Mouse (Mus musculus) neural tube, embryonic 15.5 days (tissue): ENCODE measurements at regions not wholly inside any gene's neighbourhood (a gene's known extent, or its start where the extent isn't known, plus 50 kb on each side); places are given as distances from the start of the nearest gene placed in this dataset.
"Not testable (repeated sequence)": the region's sequence is repeated elsewhere in the genome, so short reads cannot be mapped to it uniquely, and the experiment has no call there.

Experiments
- ATAC-seq: fragments of 200-750 bp; cut with Nextera tagmentation; 2 replicates; pipeline ENCODE4 v1.8.0; 2017; ENCODE audit warnings: mild to moderate bottlenecking, moderate TSS enrichment, moderate library complexity; ENCODE audit not compliant: low FRiP score
- H3K27ac ChIP-seq: fragments of 300-500 bp; sonication (generic); replicated peaks from 2 replicates; pipeline ENCODE4 v1.5.1; 2015; ENCODE audit warnings: mild to moderate bottlenecking, inconsistent platforms
- H3K27me3 ChIP-seq: fragments of 300-500 bp; sonication (generic); replicated peaks from 2 replicates; pipeline ENCODE4 v1.6.1; 2015; ENCODE audit warnings: inconsistent platforms
- H3K36me3 ChIP-seq: fragments of 300-500 bp; sonication (generic); 2 replicates; pipeline ENCODE4 v1.6.1; 2015; ENCODE audit warnings: inconsistent platforms
- H3K4me1 ChIP-seq: fragments of 300-500 bp; sonication (generic); 2 replicates; pipeline ENCODE4 v1.6.1; 2015; ENCODE audit warnings: inconsistent platforms
- H3K4me2 ChIP-seq: fragments of 300-500 bp; sonication (generic); 2 replicates; pipeline ENCODE4 v1.6.1; 2015; ENCODE audit warnings: inconsistent platforms, mild to moderate bottlenecking, moderate library complexity
- H3K4me3 ChIP-seq: fragments of 300-500 bp; sonication (generic); replicated peaks from 2 replicates; pipeline ENCODE4 v1.5.1; 2015; ENCODE audit warnings: mild to moderate bottlenecking, inconsistent platforms
- H3K9ac ChIP-seq: fragments of 300-500 bp; sonication (generic); replicated peaks from 2 replicates; pipeline ENCODE4 v1.6.1; 2015; ENCODE audit warnings: mild to moderate bottlenecking, inconsistent platforms
- H3K9me3 ChIP-seq: fragments of 300-500 bp; sonication (generic); replicated peaks from 2 replicates; pipeline ENCODE4 v1.6.1; 2016; ENCODE audit warnings: inconsistent platforms
- WGBS: fragments of 180-500 bp; shearing (Covaris S2); methylation state at CpG from one replicate; pipeline ENCODE4 v1.1.7; 2015; ENCODE audit warnings: mixed read lengths; 5-methylcytosine and 5-hydroxymethylcytosine counted together

- Histone ChIP-seq H3K36me3 (no peaks in the 10 kb centered on the region), H3K9ac (no peak overlapping the region), H3K4me3 (no peak overlapping the region), H3K27me3 (no peaks in the 10 kb centered on the region), H3K4me2 (no peak overlapping the region), H3K9me3 (no peaks in the 10 kb centered on the region), H3K4me1 (no peaks in the 10 kb centered on the region), H3K27ac (no peak overlapping the region)
- WGBS: 78% methylated on average over 1 of the region's 1 CpGs
- ATAC-seq: no peak
Measured at GRCm38 (mm10) chr3:20792503-20792902, 425.5 kb upstream of the Agtr1b start.

- Histone ChIP-seq H3K27me3 (no peaks in the 10 kb centered on the region), H3K9me3 (no peaks in the 10 kb centered on the region), H3K9ac (no peak overlapping the region), H3K4me1 (peaks cover 5% of the 10 kb centered on the region; the same call in 1 of the 2 replicates), H3K36me3 (no peaks in the 10 kb centered on the region), H3K4me2 (no peak overlapping the region), H3K27ac (no peak overlapping the region), H3K4me3 (no peak overlapping the region)
- no peak for ATAC-seq
Measured at GRCm38 (mm10) chr3:20777883-20778282, 410.9 kb upstream of the Agtr1b start.

GRCm38 (mm10) chr3:20776964-20777304, 410.0 kb upstream of the Agtr1b start:
- no peaks in the 10 kb centered on the region for H3K9me3 ChIP-seq
- H3K4me2 ChIP-seq: no peak overlapping the region
- no peaks in the 10 kb centered on the region for H3K27me3 ChIP-seq
- 46% methylated on average over 2 of the region's 2 CpGs for WGBS
- peaks cover 5% of the 10 kb centered on the region; the same call in 1 of the 2 replicates for H3K4me1 ChIP-seq
- H3K36me3 ChIP-seq: no peaks in the 10 kb centered on the region
- H3K9ac ChIP-seq: no peak overlapping the region
- H3K4me3 ChIP-seq: no peak overlapping the region
- H3K27ac ChIP-seq: 0 out of 2 replicates have a peak overlapping the region, but pooled peaks have one; percentile 33
- 0 out of 2 replicates have a peak, but pooled peaks have one; percentile 8 for ATAC-seq

- no peaks in the 10 kb centered on the region for H3K36me3 ChIP-seq
- peaks cover 5% of the 10 kb centered on the region; the same call in 1 of the 2 replicates for H3K4me1 ChIP-seq
- H3K9me3 ChIP-seq: no peaks in the 10 kb centered on the region
- no peak overlapping the region for H3K9ac ChIP-seq
- peak overlapping the region; percentile 72 for H3K27ac ChIP-seq
- no peak overlapping the region for H3K4me2 ChIP-seq
- peak; percentile 92 for ATAC-seq
- no peaks in the 10 kb centered on the region for H3K27me3 ChIP-seq
- 23% methylated on average over 4 of the region's 4 CpGs for WGBS
- no peak overlapping the region for H3K4me3 ChIP-seq
Measured at GRCm38 (mm10) chr3:20776128-20776963, 409.4 kb upstream of the Agtr1b start.

- WGBS: 64% methylated on average over 3 of the region's 3 CpGs
- H3K9me3 ChIP-seq: no peaks in the 10 kb centered on the region
- no peak for ATAC-seq
Measured at GRCm38 (mm10) chr3:20734302-20734701, 367.3 kb upstream of the Agtr1b start.

GRCm38 (mm10) chr3:20732005-20732404, 365.0 kb upstream of the Agtr1b start:
- no peak for ATAC-seq
- Histone ChIP-seq H3K4me3 (no peak overlapping the region), H3K9me3 (no peaks in the 10 kb centered on the region), H3K27me3 (no peaks in the 10 kb centered on the region), H3K9ac (no peak overlapping the region), H3K36me3 (no peaks in the 10 kb centered on the region), H3K27ac (no peak overlapping the region), H3K4me1 (no peaks in the 10 kb centered on the region), H3K4me2 (no peak overlapping the region)

More at GRCm38 (mm10) chr3:20734302-20734701, 367.3 kb upstream of the Agtr1b start:
- no peaks in the 10 kb centered on the region for H3K36me3 ChIP-seq
- no peak overlapping the region for H3K4me2 ChIP-seq
- H3K27ac ChIP-seq: no peak overlapping the region
- no peaks in the 10 kb centered on the region for H3K4me1 ChIP-seq
- H3K27me3 ChIP-seq: no peaks in the 10 kb centered on the region
- H3K4me3 ChIP-seq: no peak overlapping the region
- H3K9ac ChIP-seq: no peak overlapping the region

GRCm38 (mm10) chr3:20730481-20730880, 363.5 kb upstream of the Agtr1b start:
- no peaks in the 10 kb centered on the region for H3K4me1 ChIP-seq
- H3K36me3 ChIP-seq: no peaks in the 10 kb centered on the region
- H3K4me3 ChIP-seq: no peak overlapping the region
- H3K9ac ChIP-seq: no peak overlapping the region
- no peak overlapping the region for H3K4me2 ChIP-seq
- no peaks in the 10 kb centered on the region for H3K9me3 ChIP-seq
- no peaks in the 10 kb centered on the region for H3K27me3 ChIP-seq
- H3K27ac ChIP-seq: no peak overlapping the region
- no peak for ATAC-seq

- H3K4me3 ChIP-seq, H3K27me3 ChIP-seq, H3K27ac ChIP-seq, ATAC-seq, H3K9me3 ChIP-seq, H3K4me1 ChIP-seq, H3K4me2 ChIP-seq, H3K9ac ChIP-seq, H3K36me3 ChIP-seq: not testable (repeated sequence)
Measured at GRCm38 (mm10) chr3:20729776-20730175, 362.8 kb upstream of the Agtr1b start.

GRCm38 (mm10) chr3:20714671-20715070, 347.7 kb upstream of the Agtr1b start:
- Histone ChIP-seq H3K4me3 (no peak overlapping the region), H3K4me1 (no peaks in the 10 kb centered on the region), H3K9me3 (no peaks in the 10 kb centered on the region), H3K36me3 (no peaks in the 10 kb centered on the region), H3K9ac (no peak overlapping the region), H3K27me3 (no peaks in the 10 kb centered on the region), H3K27ac (no peak overlapping the region), H3K4me2 (no peak overlapping the region)
- WGBS: 41% methylated on average over 1 of the region's 1 CpGs
- no peak for ATAC-seq

- WGBS: 65% methylated on average over 2 of the region's 2 CpGs
- no peaks in the 10 kb centered on the region for H3K27me3 ChIP-seq
- no peak overlapping the region for H3K27ac ChIP-seq
- no peaks in the 10 kb centered on the region for H3K4me1 ChIP-seq
- H3K9ac ChIP-seq: no peak overlapping the region
- ATAC-seq: no peak
- H3K4me3 ChIP-seq: no peak overlapping the region
- H3K36me3 ChIP-seq: no peaks in the 10 kb centered on the region
- no peak overlapping the region for H3K4me2 ChIP-seq
- no peaks in the 10 kb centered on the region for H3K9me3 ChIP-seq
Measured at GRCm38 (mm10) chr3:20709661-20710060, 342.7 kb upstream of the Agtr1b start.

- Histone ChIP-seq H3K27me3 (no peaks in the 10 kb centered on the region), H3K9me3 (no peaks in the 10 kb centered on the region), H3K27ac (no peak overlapping the region), H3K4me1 (no peaks in the 10 kb centered on the region), H3K9ac (no peak overlapping the region), H3K36me3 (no peaks in the 10 kb centered on the region), H3K4me3 (no peak overlapping the region), H3K4me2 (no peak overlapping the region)
- 91% methylated on average over 2 of the region's 2 CpGs for WGBS
- no peak for ATAC-seq
Measured at GRCm38 (mm10) chr3:20695322-20695859, 328.4 kb upstream of the Agtr1b start.

- H3K9me3 ChIP-seq: no peaks in the 10 kb centered on the region
- ATAC-seq: no peak
- no peak overlapping the region for H3K9ac ChIP-seq
- no peaks in the 10 kb centered on the region for H3K36me3 ChIP-seq
- no peak overlapping the region for H3K4me3 ChIP-seq
- no peak overlapping the region for H3K4me2 ChIP-seq
- 86% methylated on average over 6 of the region's 6 CpGs for WGBS
- no peak overlapping the region for H3K27ac ChIP-seq
- no peaks in the 10 kb centered on the region for H3K27me3 ChIP-seq
- H3K4me1 ChIP-seq: no peaks in the 10 kb centered on the region
Measured at GRCm38 (mm10) chr3:20680944-20681494, 314.0 kb upstream of the Agtr1b start.
